Mouse (Mus musculus): ENCODE results near the gene Sash3. TPM values are rescaled to one million over a fixed set of nuclear protein-coding genes. Genes with fewer than 3 reads are reported as not detected.
A peak's percentile ranks its signal among the peaks of the same experiment; 100 is the strongest.

Gene Sash3
- polyA plus RNA-seq, 1 experiment, result 100 TPM

- Histone ChIP-seq H3K4me3 (ENCODE audit: extremely low read depth, insufficient read depth, insufficient read length) (no peak overlapping the region), H3K27me3 (ENCODE audit: control insufficient read depth, insufficient read depth, low read length) (no peaks in the 10 kb centered on the region), H3K36me3 (ENCODE audit: control insufficient read depth, insufficient read depth, low read length) (no peaks in the 10 kb centered on the region), H3K4me1 (ENCODE audit: control insufficient read depth, insufficient read depth, insufficient read length) (peaks cover 32% of the 10 kb centered on the region; the same call in 1 of the 2 replicates), H3K27ac (ENCODE audit: insufficient read depth, low read length) (peak overlapping the region; percentile 97)
- DNase-seq (ENCODE audit: low read depth in 1 of 2, low spot score in 2 of 2), result peak; percentile 62 to 63
- TF ChIP-seq POLR2A (IDR thresholded peaks at IDR 0.05; ENCODE audit: low read depth, low read length) (no peak; the same call in 1 of the 2 replicates), CTCF (IDR thresholded peaks at IDR 0.05; ENCODE audit: extremely low read depth, insufficient read depth, insufficient read length, insufficient replicate concordance) (no peak)
- 31% methylated on average over 6 of the region's 6 CpGs for WGBS
Measured at GRCm38 (mm10) chrX:48141481-48141880, 4.8 kb upstream of the Sash3 start.

GRCm38 (mm10) chrX:48143415-48144335 lies 2.6 kb upstream of the Sash3 start:
- WGBS, result 26% methylated on average over 26 of the region's 26 CpGs
- peak; percentile 55 for TF ChIP-seq POLR2A (IDR thresholded peaks at IDR 0.05; ENCODE audit: low read depth, low read length)
- TF ChIP-seq CTCF (IDR thresholded peaks at IDR 0.05; ENCODE audit: extremely low read depth, insufficient read depth, insufficient read length, insufficient replicate concordance), result no peak
- Histone ChIP-seq H3K36me3 (ENCODE audit: control insufficient read depth, insufficient read depth, low read length) (peaks cover 2% of the 10 kb centered on the region; the same call in 1 of the 2 replicates), H3K4me3 (ENCODE audit: extremely low read depth, insufficient read depth, insufficient read length) (peak overlapping the region; percentile 64), H3K27ac (ENCODE audit: insufficient read depth, low read length) (peak overlapping the region; percentile 97), H3K27me3 (ENCODE audit: control insufficient read depth, insufficient read depth, low read length) (no peaks in the 10 kb centered on the region), H3K4me1 (ENCODE audit: control insufficient read depth, insufficient read depth, insufficient read length) (peaks cover 19% of the 10 kb centered on the region; the same call in 1 of the 2 replicates)
- DNase-seq (ENCODE audit: low read depth in 1 of 2, low spot score in 2 of 2), result peak in 1 of 2 experiments; percentile 64

GRCm38 (mm10) chrX:48147226-48147625 lies 990 bp downstream of the Sash3 start:
- peaks cover 29% of the 10 kb centered on the region for H3K4me1 ChIP-seq (ENCODE audit: control insufficient read depth, insufficient read depth, insufficient read length)
- peak overlapping the region; percentile 98 for H3K27ac ChIP-seq (ENCODE audit: insufficient read depth, low read length)
- WGBS, result 44% methylated on average over 2 of the region's 2 CpGs
- peaks cover 10% of the 10 kb centered on the region for H3K36me3 ChIP-seq (ENCODE audit: control insufficient read depth, insufficient read depth, low read length)
- H3K27me3 ChIP-seq (ENCODE audit: control insufficient read depth, insufficient read depth, low read length), result no peaks in the 10 kb centered on the region
- DNase-seq (ENCODE audit: low read depth in 1 of 2, low spot score in 2 of 2), result no peak
- H3K4me3 ChIP-seq (ENCODE audit: extremely low read depth, insufficient read depth, insufficient read length), result peak overlapping the region; percentile 88
- TF ChIP-seq POLR2A (IDR thresholded peaks at IDR 0.05; ENCODE audit: low read depth, low read length) (no peak), CTCF (IDR thresholded peaks at IDR 0.05; ENCODE audit: extremely low read depth, insufficient read depth, insufficient read length, insufficient replicate concordance) (no peak)

GRCm38 (mm10) chrX:48147741-48148186 lies 1.5 kb downstream of the Sash3 start:
- H3K27ac ChIP-seq (ENCODE audit: insufficient read depth, low read length), result peak overlapping the region; percentile 98
- peak overlapping the region; percentile 88 for H3K4me3 ChIP-seq (ENCODE audit: extremely low read depth, insufficient read depth, insufficient read length)

GRCm38 (mm10) chrX:48152106-48152505 lies 5.9 kb downstream of the Sash3 start:
- Histone ChIP-seq H3K27ac (ENCODE audit: insufficient read depth, low read length) (no peak overlapping the region; the same call in 1 of the 2 replicates), H3K4me3 (ENCODE audit: extremely low read depth, insufficient read depth, insufficient read length) (no peak overlapping the region), H3K4me1 (ENCODE audit: control insufficient read depth, insufficient read depth, insufficient read length) (peaks cover 24% of the 10 kb centered on the region), H3K36me3 (ENCODE audit: control insufficient read depth, insufficient read depth, low read length) (peaks cover 27% of the 10 kb centered on the region), H3K27me3 (ENCODE audit: control insufficient read depth, insufficient read depth, low read length) (no peaks in the 10 kb centered on the region)
- TF ChIP-seq POLR2A (IDR thresholded peaks at IDR 0.05; ENCODE audit: low read depth, low read length) (no peak), CTCF (IDR thresholded peaks at IDR 0.05; ENCODE audit: extremely low read depth, insufficient read depth, insufficient read length, insufficient replicate concordance) (no peak)
- WGBS, result 55% methylated on average over 7 of the region's 7 CpGs
- no peak for DNase-seq (ENCODE audit: low read depth in 1 of 2, low spot score in 2 of 2)

More at GRCm38 (mm10) chrX:48147741-48148186, 1.5 kb downstream of the Sash3 start:
- WGBS, result 22% methylated on average over 7 of the region's 7 CpGs
- H3K4me1 ChIP-seq (ENCODE audit: control insufficient read depth, insufficient read depth, insufficient read length), result peaks cover 32% of the 10 kb centered on the region
- peak in 1 of 2 experiments; percentile 72 for DNase-seq (ENCODE audit: low read depth in 1 of 2, low spot score in 2 of 2)
- peak; percentile 57 for TF ChIP-seq POLR2A (IDR thresholded peaks at IDR 0.05; ENCODE audit: low read depth, low read length)
- TF ChIP-seq CTCF (IDR thresholded peaks at IDR 0.05; ENCODE audit: extremely low read depth, insufficient read depth, insufficient read length, insufficient replicate concordance), result no peak
- H3K27me3 ChIP-seq (ENCODE audit: control insufficient read depth, insufficient read depth, low read length), result no peaks in the 10 kb centered on the region
- H3K36me3 ChIP-seq (ENCODE audit: control insufficient read depth, insufficient read depth, low read length), result peaks cover 10% of the 10 kb centered on the region

GRCm38 (mm10) chrX:48153414-48153813 lies 7.2 kb downstream of the Sash3 start:
- no peak for TF ChIP-seq POLR2A (IDR thresholded peaks at IDR 0.05; ENCODE audit: low read depth, low read length)
- no peak for TF ChIP-seq CTCF (IDR thresholded peaks at IDR 0.05; ENCODE audit: extremely low read depth, insufficient read depth, insufficient read length, insufficient replicate concordance)
- Histone ChIP-seq H3K36me3 (ENCODE audit: control insufficient read depth, insufficient read depth, low read length) (peaks cover 40% of the 10 kb centered on the region), H3K27me3 (ENCODE audit: control insufficient read depth, insufficient read depth, low read length) (no peaks in the 10 kb centered on the region), H3K4me1 (ENCODE audit: control insufficient read depth, insufficient read depth, insufficient read length) (peaks cover 24% of the 10 kb centered on the region), H3K27ac (ENCODE audit: insufficient read depth, low read length) (peak overlapping the region; percentile 10; the same call in 1 of the 2 replicates), H3K4me3 (ENCODE audit: extremely low read depth, insufficient read depth, insufficient read length) (no peak overlapping the region)
- WGBS, result 48% methylated on average over 2 of the region's 2 CpGs
- no peak for DNase-seq (ENCODE audit: low read depth in 1 of 2, low spot score in 2 of 2)
